Mouse (Mus musculus): ENCODE data around the gene Pex14. TPM values are rescaled to one million over a fixed set of nuclear protein-coding genes. Genes with fewer than 3 reads are reported as not detected.

The Pex14 gene
- polyA plus RNA-seq, 1 experiment = 49.3 TPM

GRCm38 (mm10) chr4:148935211-148935610 lies 164.5 kb downstream of the Pex14 start:
- Histone ChIP-seq H3K27me3 (replicated peaks; ENCODE audit: control insufficient read depth, insufficient read depth, low read length) (no peaks in the 10 kb centered on the region), H3K27ac (ENCODE audit: insufficient read depth, low read depth, low read length) (no peak overlapping the region), H3K4me1 (ENCODE audit: control insufficient read depth, insufficient read depth, low read length) (no peaks in the 10 kb centered on the region; the same call in 1 of the 2 replicates), H3K4me3 (ENCODE audit: insufficient read depth, low read depth, low read length) (no peak overlapping the region), H3K36me3 (ENCODE audit: control insufficient read depth, insufficient read depth, low read length) (no peaks in the 10 kb centered on the region)
- no peak for TF ChIP-seq CTCF (conservative IDR thresholded peaks at IDR 0.05; ENCODE audit: insufficient read depth, insufficient read length, low read depth, low read length)
- no peak for TF ChIP-seq POLR2A (IDR thresholded peaks at IDR 0.05; ENCODE audit: low read depth, low read length)
- no peak for DNase-seq
- WGBS = 74% methylated on average over 13 of the region's 13 CpGs

GRCm38 (mm10) chr4:148933109-148933508 lies 166.6 kb downstream of the Pex14 start:
- TF ChIP-seq CTCF (conservative IDR thresholded peaks at IDR 0.05; ENCODE audit: insufficient read depth, insufficient read length, low read depth, low read length) (no peak), POLR2A (IDR thresholded peaks at IDR 0.05; ENCODE audit: low read depth, low read length) (no peak)
- WGBS = 91% methylated on average over 13 of the region's 13 CpGs
- DNase-seq = no peak
- H3K4me1 ChIP-seq (ENCODE audit: control insufficient read depth, insufficient read depth, low read length) = 0 out of 2 replicates have a peak, but pooled peaks cover 5% of the 10 kb centered on the region
- no peak overlapping the region for H3K4me3 ChIP-seq (ENCODE audit: insufficient read depth, low read depth, low read length)
- no peaks in the 10 kb centered on the region for H3K36me3 ChIP-seq (ENCODE audit: control insufficient read depth, insufficient read depth, low read length)
- H3K27ac ChIP-seq (ENCODE audit: insufficient read depth, low read depth, low read length) = no peak overlapping the region
- H3K27me3 ChIP-seq (replicated peaks; ENCODE audit: control insufficient read depth, insufficient read depth, low read length) = no peaks in the 10 kb centered on the region

- H3K4me1 ChIP-seq (ENCODE audit: control insufficient read depth, insufficient read depth, low read length) = peaks cover 22% of the 10 kb centered on the region
- no peaks in the 10 kb centered on the region for H3K27me3 ChIP-seq (replicated peaks; ENCODE audit: control insufficient read depth, insufficient read depth, low read length)
- TF ChIP-seq POLR2A (IDR thresholded peaks at IDR 0.05; ENCODE audit: low read depth, low read length) = no peak
- no peak for TF ChIP-seq CTCF (conservative IDR thresholded peaks at IDR 0.05; ENCODE audit: insufficient read depth, insufficient read length, low read depth, low read length)
- no peak overlapping the region for H3K27ac ChIP-seq (ENCODE audit: insufficient read depth, low read depth, low read length)
- 83% methylated on average over 9 of the region's 9 CpGs for WGBS
- no peaks in the 10 kb centered on the region for H3K36me3 ChIP-seq (ENCODE audit: control insufficient read depth, insufficient read depth, low read length)
- H3K4me3 ChIP-seq (ENCODE audit: insufficient read depth, low read depth, low read length) = no peak overlapping the region
- no peak for DNase-seq
Measured at GRCm38 (mm10) chr4:148930721-148931229, 168.9 kb downstream of the Pex14 start.

- Histone ChIP-seq H3K27me3 (replicated peaks; ENCODE audit: control insufficient read depth, insufficient read depth, low read length) (no peaks in the 10 kb centered on the region), H3K4me3 (ENCODE audit: insufficient read depth, low read depth, low read length) (no peak overlapping the region), H3K36me3 (ENCODE audit: control insufficient read depth, insufficient read depth, low read length) (no peaks in the 10 kb centered on the region), H3K4me1 (ENCODE audit: control insufficient read depth, insufficient read depth, low read length) (peaks cover 32% of the 10 kb centered on the region), H3K27ac (ENCODE audit: insufficient read depth, low read depth, low read length) (0 out of 2 replicates have a peak overlapping the region, but pooled peaks have one; percentile 2)
- no peak for DNase-seq
- WGBS = 82% methylated on average over 16 of the region's 16 CpGs
- TF ChIP-seq CTCF (conservative IDR thresholded peaks at IDR 0.05; ENCODE audit: insufficient read depth, insufficient read length, low read depth, low read length) = no peak
- no peak for TF ChIP-seq POLR2A (IDR thresholded peaks at IDR 0.05; ENCODE audit: low read depth, low read length)
Measured at GRCm38 (mm10) chr4:148928876-148929275, 170.8 kb downstream of the Pex14 start.

- H3K27ac ChIP-seq (ENCODE audit: insufficient read depth, low read depth, low read length) = peak overlapping the region; percentile 45; the same call in 1 of the 2 replicates
- TF ChIP-seq CTCF (conservative IDR thresholded peaks at IDR 0.05; ENCODE audit: insufficient read depth, insufficient read length, low read depth, low read length) = no peak
- peaks cover 32% of the 10 kb centered on the region for H3K4me1 ChIP-seq (ENCODE audit: control insufficient read depth, insufficient read depth, low read length)
- peak; percentile 82 for DNase-seq
- no peak overlapping the region for H3K4me3 ChIP-seq (ENCODE audit: insufficient read depth, low read depth, low read length)
- no peaks in the 10 kb centered on the region for H3K36me3 ChIP-seq (ENCODE audit: control insufficient read depth, insufficient read depth, low read length)
- H3K27me3 ChIP-seq (replicated peaks; ENCODE audit: control insufficient read depth, insufficient read depth, low read length) = no peaks in the 10 kb centered on the region
- WGBS = 27% methylated on average over 9 of the region's 9 CpGs
Measured at GRCm38 (mm10) chr4:148928316-148928715, 171.4 kb downstream of the Pex14 start.

- H3K27me3 ChIP-seq (replicated peaks; ENCODE audit: control insufficient read depth, insufficient read depth, low read length) = no peaks in the 10 kb centered on the region
- DNase-seq = no peak
- TF ChIP-seq CTCF (conservative IDR thresholded peaks at IDR 0.05; ENCODE audit: insufficient read depth, insufficient read length, low read depth, low read length) (no peak), POLR2A (IDR thresholded peaks at IDR 0.05; ENCODE audit: low read depth, low read length) (no peak)
- H3K4me3 ChIP-seq (ENCODE audit: insufficient read depth, low read depth, low read length) = no peak overlapping the region
- no peaks in the 10 kb centered on the region for H3K36me3 ChIP-seq (ENCODE audit: control insufficient read depth, insufficient read depth, low read length)
- 31% methylated on average over 8 of the region's 8 CpGs for WGBS
- peak overlapping the region; percentile 41 for H3K27ac ChIP-seq (ENCODE audit: insufficient read depth, low read depth, low read length)
- peaks cover 38% of the 10 kb centered on the region for H3K4me1 ChIP-seq (ENCODE audit: control insufficient read depth, insufficient read depth, low read length)
Measured at GRCm38 (mm10) chr4:148926459-148926858, 173.2 kb downstream of the Pex14 start.

- H3K36me3 ChIP-seq (ENCODE audit: control insufficient read depth, insufficient read depth, low read length) = no peaks in the 10 kb centered on the region
- H3K27ac ChIP-seq (ENCODE audit: insufficient read depth, low read depth, low read length) = peak overlapping the region; percentile 65
- H3K27me3 ChIP-seq (replicated peaks; ENCODE audit: control insufficient read depth, insufficient read depth, low read length) = no peaks in the 10 kb centered on the region
- WGBS = 33% methylated on average over 18 of the region's 18 CpGs
- H3K4me3 ChIP-seq (ENCODE audit: insufficient read depth, low read depth, low read length) = no peak overlapping the region
- no peak for TF ChIP-seq POLR2A (IDR thresholded peaks at IDR 0.05; ENCODE audit: low read depth, low read length)
- TF ChIP-seq CTCF (conservative IDR thresholded peaks at IDR 0.05; ENCODE audit: insufficient read depth, insufficient read length, low read depth, low read length) = no peak
- H3K4me1 ChIP-seq (ENCODE audit: control insufficient read depth, insufficient read depth, low read length) = peaks cover 38% of the 10 kb centered on the region
- DNase-seq = peak; percentile 61
Measured at GRCm38 (mm10) chr4:148925589-148926359, 173.9 kb downstream of the Pex14 start.

Measured in kidney, adult 2 months (tissue).